Mouse (Mus musculus): ENCODE measurements at regions not wholly inside any gene's neighbourhood (a gene's known extent, or its start where the extent isn't known, plus 50 kb on each side); places are given as distances from the start of the nearest gene placed in this dataset.

DNA sequence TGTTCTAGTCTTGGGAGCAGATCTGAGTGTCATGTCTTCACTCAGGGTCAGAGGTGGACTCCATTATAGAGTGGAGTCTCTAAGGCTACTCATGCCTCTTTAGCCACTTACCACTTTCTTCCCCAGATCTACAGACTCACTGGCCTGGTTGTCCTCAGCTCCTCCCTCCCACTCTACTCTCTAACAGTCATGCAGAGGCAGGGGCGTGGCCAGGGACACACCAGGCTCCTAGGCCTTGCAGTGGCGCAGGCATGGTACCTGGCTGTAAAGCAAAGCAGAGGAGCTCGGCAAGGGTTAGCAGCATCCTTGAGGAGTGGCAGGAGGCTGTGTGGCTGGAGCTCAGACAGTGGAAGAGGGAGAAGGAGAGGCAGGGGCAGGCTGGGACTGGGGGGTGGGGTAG is 132.4 kb downstream of the Matn1 start:
- DNase-seq (ENCODE audit: extremely low spot score in 1 of 2, low spot score in 2 of 2), result no peak
- intact Hi-C loops (cut with DNase I), result no loop called here

GRCm38 (mm10) chr4:131080113-131080512 is 135.9 kb downstream of the Matn1 start:
- intact Hi-C loops (cut with DNase I), result no loop called here
- DNase-seq (ENCODE audit: extremely low spot score in 1 of 2, low spot score in 2 of 2), result no peak

- no peak for DNase-seq (ENCODE audit: extremely low spot score in 1 of 2, low spot score in 2 of 2)
- intact Hi-C loops (cut with DNase I), result no loop called here
Observed at GRCm38 (mm10) chr4:131083405-131083804, 139.2 kb downstream of the Matn1 start.

GRCm38 (mm10) chr4:131097421-131097820 is 153.2 kb downstream of the Matn1 start:
- intact Hi-C loops (cut with DNase I), result no loop called here
- DNase-seq (ENCODE audit: extremely low spot score in 1 of 2, low spot score in 2 of 2), result no peak

DNA sequence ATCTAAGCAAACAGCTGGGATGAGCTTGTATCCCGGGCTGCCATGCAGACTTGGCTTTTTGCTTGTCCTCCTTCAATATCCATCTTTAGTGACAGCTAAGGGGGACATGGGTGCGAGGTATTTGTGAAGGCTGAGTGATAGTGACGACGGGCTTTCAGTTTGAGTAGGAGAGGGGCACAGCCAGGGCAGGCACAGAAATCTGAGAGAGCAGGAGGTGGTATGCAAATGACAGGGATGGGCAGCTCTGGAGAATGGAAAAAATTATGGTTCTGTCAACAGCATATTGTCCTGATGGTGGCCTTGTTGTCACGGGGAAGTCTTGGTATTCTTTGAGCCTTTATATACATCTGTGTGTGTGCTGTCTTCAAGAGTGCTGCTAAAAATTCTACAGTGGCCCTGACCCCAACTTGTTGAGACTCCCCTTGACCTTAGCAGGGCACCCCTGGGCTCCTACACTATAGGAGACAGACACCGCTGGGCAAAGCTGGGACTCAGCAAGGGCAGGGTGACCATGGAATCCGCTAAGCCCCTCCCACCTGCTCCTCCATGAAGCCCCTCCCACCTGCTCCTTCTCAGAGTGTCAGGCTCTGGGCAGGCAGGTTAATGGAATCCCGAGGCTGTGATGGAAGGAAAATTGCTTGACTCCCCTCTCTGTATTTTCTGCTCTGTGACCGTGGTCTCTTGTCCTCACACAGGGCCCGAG is 156.1 kb downstream of the Matn1 start:
- no peak for DNase-seq (ENCODE audit: extremely low spot score in 1 of 2, low spot score in 2 of 2)
- intact Hi-C loops (cut with DNase I), result no loop called here

DNA sequence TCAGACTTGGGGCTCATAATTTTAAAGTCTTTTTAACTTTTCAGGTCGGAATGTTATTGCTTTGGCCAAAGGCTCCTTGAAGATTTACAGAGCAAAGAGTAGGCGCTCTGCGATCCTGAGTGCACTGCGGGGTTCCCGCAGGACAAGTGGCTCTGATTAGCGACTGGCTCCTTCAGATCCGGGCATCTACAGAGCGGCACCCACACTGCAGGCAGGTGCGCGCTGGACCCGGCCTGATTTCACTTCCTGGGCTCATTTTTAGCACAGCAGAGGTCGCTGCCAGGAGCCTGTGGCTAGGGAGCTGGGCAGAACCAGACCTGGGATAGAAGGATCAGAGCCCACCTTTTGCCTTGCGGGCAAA is 156.6 kb downstream of the Matn1 start:
- intact Hi-C loops (cut with DNase I), result no loop called here
- DNase-seq (ENCODE audit: extremely low spot score in 1 of 2, low spot score in 2 of 2), result no peak

DNA sequence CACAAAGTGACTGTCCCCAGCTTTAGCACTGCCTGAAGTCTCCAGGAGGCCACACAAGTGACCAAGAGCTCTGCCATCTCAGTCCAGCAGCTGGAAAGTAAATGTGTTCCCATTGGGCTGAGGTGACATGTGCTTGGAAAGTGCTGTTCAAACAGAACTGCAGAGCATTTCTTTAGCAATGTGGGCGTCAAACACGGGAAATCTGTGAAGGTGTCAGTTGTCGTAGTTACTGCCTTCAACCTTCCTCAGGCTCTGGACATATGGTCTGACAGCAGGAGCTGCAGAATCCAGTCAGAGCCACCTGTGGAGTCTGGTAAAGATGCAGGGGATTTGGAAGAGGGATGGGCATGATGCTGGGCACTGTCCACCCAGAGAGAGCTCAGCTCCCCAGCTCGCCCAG is 158.0 kb downstream of the Matn1 start:
- DNase-seq (ENCODE audit: extremely low spot score in 1 of 2, low spot score in 2 of 2), result peak in 1 of 2 experiments; percentile 33
- intact Hi-C loops (cut with DNase I), result no loop called here

DNA sequence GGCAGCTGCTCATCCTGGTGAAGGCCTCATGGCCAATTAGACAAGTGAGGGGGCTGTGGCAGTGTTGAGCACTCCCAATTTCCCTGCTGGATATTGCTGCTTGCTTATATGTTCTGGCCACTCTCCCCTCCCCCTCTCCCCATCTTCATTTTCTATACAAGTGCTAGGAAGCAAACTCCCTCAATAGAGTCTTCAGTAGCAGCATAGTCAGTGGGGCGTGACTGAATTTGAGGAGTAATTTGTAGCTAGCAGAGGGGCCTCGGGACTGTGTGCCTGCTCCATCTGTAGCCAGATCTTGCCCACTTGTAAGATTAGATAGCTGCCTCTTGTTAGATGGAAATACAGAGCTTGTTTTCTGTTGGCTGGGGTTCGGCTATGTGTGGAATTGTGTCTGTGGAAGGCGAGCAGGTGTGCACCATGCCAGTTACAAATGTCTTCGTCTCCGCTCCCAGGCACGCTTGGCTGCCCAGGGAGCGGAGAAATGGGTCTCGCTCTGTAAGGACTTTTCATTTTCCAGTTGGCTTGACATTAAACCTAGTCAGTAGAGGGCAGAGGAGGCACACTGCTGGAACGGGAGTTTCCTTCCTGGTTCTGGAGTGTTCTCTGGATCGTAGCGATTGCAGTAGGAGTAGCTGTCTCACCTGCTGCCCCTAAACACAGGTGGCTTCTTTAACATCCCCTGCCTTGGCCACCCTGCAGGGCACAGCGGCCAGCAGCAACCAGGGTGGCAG is 163.1 kb downstream of the Matn1 start:
- DNase-seq (ENCODE audit: extremely low spot score in 1 of 2, low spot score in 2 of 2), result no peak
- intact Hi-C loops (cut with DNase I), result loop anchor here (5.0 kb wide), 2 partner anchors 145 to 730 kb away; partner anchors contain the start of gene Ptpru

GRCm38 (mm10) chr4:131112536-131112935 is 168.4 kb downstream of the Matn1 start:
- DNase-seq (ENCODE audit: extremely low spot score in 1 of 2, low spot score in 2 of 2), result no peak
- intact Hi-C loops (cut with DNase I), result no loop called here

- no peak for DNase-seq (ENCODE audit: extremely low spot score in 1 of 2, low spot score in 2 of 2)
- intact Hi-C loops (cut with DNase I), result no loop called here
Observed at GRCm38 (mm10) chr4:131113727-131114303, 169.6 kb downstream of the Matn1 start.

- peak in 1 of 2 experiments; percentile 62 for DNase-seq (ENCODE audit: extremely low spot score in 1 of 2, low spot score in 2 of 2)
Observed at GRCm38 (mm10) chr4:131115247-131115646, 171.1 kb downstream of the Matn1 start.

DNA sequence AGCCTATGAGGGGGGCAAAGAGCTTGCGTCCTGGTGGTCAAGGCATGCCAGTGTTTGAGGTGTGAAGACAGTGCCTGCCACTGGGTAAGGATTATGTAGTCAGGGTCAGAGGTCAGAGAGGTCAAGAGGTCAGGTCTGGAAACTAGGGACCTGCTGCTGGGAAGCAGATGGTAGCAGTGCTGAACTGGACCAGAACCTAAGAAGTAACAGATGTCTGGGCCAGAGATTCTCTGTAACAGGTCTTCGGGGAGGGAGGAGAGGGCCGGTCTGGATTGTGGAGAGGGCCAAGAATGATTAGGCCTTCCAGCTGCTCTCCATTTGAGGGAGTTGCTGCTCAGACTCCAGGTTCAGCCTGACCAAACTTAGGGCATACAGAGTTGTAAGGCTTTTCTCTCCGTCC is 174.4 kb downstream of the Matn1 start:
- no peak for DNase-seq (ENCODE audit: extremely low spot score in 1 of 2, low spot score in 2 of 2)
- intact Hi-C loops (cut with DNase I), result no loop called here

More at GRCm38 (mm10) chr4:131115247-131115646, 171.1 kb downstream of the Matn1 start:
- intact Hi-C loops (cut with DNase I), result no loop called here

DNA sequence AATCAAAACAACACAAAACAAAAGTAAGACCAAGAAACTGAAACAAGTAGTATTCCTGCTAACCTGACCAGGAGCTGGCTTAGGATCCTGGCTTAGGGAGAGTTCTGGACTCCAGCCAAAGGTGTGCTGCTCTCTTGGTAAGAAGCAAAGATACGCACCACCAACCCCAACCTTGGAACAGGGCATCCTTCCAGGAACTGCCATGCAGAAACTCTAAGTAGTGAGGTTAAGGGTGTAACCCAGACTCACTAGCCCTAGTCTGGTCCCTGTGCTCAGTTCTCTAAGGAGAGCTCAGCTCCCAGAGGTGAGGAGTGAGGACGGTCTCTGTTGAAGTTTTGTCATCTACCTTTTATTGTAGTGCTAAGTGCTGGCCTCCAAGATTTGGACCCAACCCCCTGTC is 175.4 kb downstream of the Matn1 start:
- intact Hi-C loops (cut with DNase I), result no loop called here
- DNase-seq (ENCODE audit: extremely low spot score in 1 of 2, low spot score in 2 of 2), result no peak

- DNase-seq (ENCODE audit: extremely low spot score in 1 of 2, low spot score in 2 of 2), result no peak
- intact Hi-C loops (cut with DNase I), result no loop called here
Observed at GRCm38 (mm10) chr4:131120680-131121079, 176.5 kb downstream of the Matn1 start.

- DNase-seq (ENCODE audit: extremely low spot score in 1 of 2, low spot score in 2 of 2), result no peak
- intact Hi-C loops (cut with DNase I), result no loop called here
Observed at GRCm38 (mm10) chr4:131125975-131126374, 181.8 kb downstream of the Matn1 start.

DNA sequence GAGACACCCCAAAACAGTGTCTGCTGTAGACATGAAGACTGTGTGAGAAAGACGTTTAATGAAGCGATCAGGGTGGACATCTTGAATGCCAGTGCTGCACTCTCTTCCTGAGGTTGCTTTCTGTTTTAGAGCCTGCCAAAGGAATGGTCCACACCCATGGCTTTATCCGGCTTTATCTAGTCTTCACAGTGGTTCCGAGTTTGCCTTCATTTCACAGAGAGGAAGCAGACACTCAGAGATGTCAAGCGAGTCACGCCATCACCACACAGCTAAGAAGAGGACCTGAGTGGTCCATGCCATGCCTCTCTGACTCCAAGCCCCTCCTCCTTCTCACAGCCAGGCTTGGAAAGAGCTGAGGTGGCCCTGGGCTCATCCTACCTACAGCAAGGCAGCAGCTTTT is 182.7 kb downstream of the Matn1 start:
- DNase-seq (ENCODE audit: extremely low spot score in 1 of 2, low spot score in 2 of 2), result no peak
- intact Hi-C loops (cut with DNase I), result no loop called here

- intact Hi-C loops (cut with DNase I), result no loop called here
- DNase-seq (ENCODE audit: extremely low spot score in 1 of 2, low spot score in 2 of 2), result no peak
Observed at GRCm38 (mm10) chr4:131128646-131129045, 184.5 kb downstream of the Matn1 start.

DNA sequence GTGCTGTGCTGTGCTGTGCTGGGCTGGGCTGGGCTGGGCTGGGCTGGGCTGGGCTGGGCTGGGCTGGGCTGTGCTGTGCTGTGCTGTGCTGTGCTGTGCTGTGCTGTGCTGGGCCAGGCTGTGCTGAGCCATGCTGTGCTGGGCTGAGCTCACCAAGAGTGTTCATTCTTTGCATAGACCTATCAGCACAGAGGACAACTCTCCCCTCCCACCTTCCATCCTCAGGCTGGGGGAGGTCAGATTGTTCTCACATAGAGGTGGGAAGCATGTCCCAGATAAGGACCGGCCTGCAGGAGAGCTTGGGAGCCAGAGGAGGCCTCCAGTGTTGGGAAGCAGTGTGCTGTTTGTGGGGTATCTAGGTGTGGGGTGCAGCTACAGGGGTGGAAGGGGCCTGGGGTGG is 188.0 kb downstream of the Matn1 start:
- no peak for DNase-seq (ENCODE audit: extremely low spot score in 1 of 2, low spot score in 2 of 2)

DNA sequence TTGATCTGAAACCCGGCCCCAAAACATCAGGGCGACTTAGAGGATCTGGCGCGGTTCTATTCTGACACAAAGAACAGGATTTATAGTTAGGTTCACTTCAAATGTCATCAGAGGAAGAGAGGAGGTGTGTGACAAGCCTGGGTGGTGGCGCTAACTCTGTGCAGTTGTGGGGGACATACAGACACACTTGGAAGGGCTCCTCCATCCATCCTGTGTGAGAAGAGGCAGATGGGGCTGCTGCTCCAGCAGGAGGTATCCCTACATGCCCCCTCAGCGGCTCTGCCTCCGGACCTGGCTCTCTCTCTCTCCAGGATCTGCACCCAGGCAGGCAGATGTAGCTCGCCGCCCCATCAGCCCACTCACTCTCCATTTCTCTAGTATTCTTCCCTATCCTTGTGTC is 188.6 kb downstream of the Matn1 start:
- DNase-seq (ENCODE audit: extremely low spot score in 1 of 2, low spot score in 2 of 2), result no peak
- intact Hi-C loops (cut with DNase I), result no loop called here

More for the DNA sequence above, 188.0 kb downstream of the Matn1 start:
- intact Hi-C loops (cut with DNase I), result no loop called here

DNA sequence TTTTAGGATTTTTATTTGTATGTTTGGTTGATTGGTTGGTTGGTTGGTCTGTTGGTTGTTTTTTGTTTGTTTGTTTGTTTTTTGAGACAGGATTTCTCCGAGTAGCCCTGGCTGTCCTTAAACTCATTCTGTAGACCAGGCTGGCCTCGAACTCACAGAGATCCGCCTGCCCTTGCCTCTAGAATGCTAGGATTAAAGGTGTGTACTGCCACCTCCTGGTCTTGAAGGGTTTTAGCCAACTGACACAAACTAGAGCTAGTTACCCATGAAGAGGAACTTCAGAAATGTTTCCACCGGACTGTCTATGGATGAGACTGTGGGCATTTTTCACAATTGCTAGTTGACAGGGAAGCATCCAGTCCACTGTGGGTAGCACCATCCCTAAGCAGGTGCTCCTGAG is 191.7 kb downstream of the Matn1 start:
- intact Hi-C loops (cut with DNase I), result no loop called here
- no peak for DNase-seq (ENCODE audit: extremely low spot score in 1 of 2, low spot score in 2 of 2)

Data from left cerebral cortex, postnatal 10 days (tissue).